Mouse (Mus musculus) liver, postnatal 0 days (tissue): Measurements from ENCODE around the gene Stk11. TPM values are rescaled to one million over a fixed set of nuclear protein-coding genes. Genes with fewer than 3 reads are reported as not detected.
"Not testable (repeated sequence)": the region's sequence is repeated elsewhere in the genome, so short reads cannot be mapped to it uniquely, and the experiment has no call there.

Source experiments
- ATAC-seq: fragments of 200-750 bp; cut with Nextera tagmentation; 2 replicates; pipeline ENCODE4 v1.8.0; 2017; ENCODE audit warnings: mild to moderate bottlenecking, moderate library complexity
- DNase-seq: peaks from one replicate; pipeline ENCODE4 v3.0.0-alpha.2; 2016
- H3K27ac ChIP-seq: fragments of 300-500 bp; sonication (generic); 2 replicates; pipeline ENCODE4 v1.5.1; 2014; ENCODE audit warnings: antibody characterized with exemption, moderate library complexity, mild to moderate bottlenecking, low read depth
- H3K27me3 ChIP-seq: fragments of 300-500 bp; sonication (generic); 2 replicates; pipeline ENCODE4 v1.6.1; 2014; ENCODE audit warnings: low read length, control low read depth, mixed read lengths; ENCODE audit not compliant: insufficient read depth
- H3K36me3 ChIP-seq: fragments of 300-500 bp; sonication (generic); replicated peaks from 2 replicates; pipeline ENCODE4 v1.6.1; 2014; ENCODE audit warnings: mild to moderate bottlenecking, control low read depth, low read length, moderate library complexity, mixed read lengths; ENCODE audit not compliant: insufficient read depth
- H3K4me1 ChIP-seq: fragments of 300-500 bp; sonication (generic); 2 replicates; pipeline ENCODE4 v1.6.1; 2014; ENCODE audit warnings: antibody characterized with exemption, mild to moderate bottlenecking, control low read depth; ENCODE audit not compliant: insufficient read depth
- H3K4me2 ChIP-seq: fragments of 300-500 bp; sonication (generic); 2 replicates; pipeline ENCODE4 v1.6.1; 2014; ENCODE audit warnings: low read depth, mild to moderate bottlenecking, low read length, moderate library complexity, mixed read lengths
- H3K4me3 ChIP-seq: fragments of 300-500 bp; sonication (generic); 2 replicates; pipeline ENCODE4 v1.5.1; 2014; ENCODE audit warnings: low read depth, low read length
- H3K9ac ChIP-seq: fragments of 300-500 bp; sonication (generic); replicated peaks from 2 replicates; pipeline ENCODE4 v1.6.1; 2014; ENCODE audit warnings: mild to moderate bottlenecking, moderate library complexity
- H3K9me3 ChIP-seq: fragments of 300-500 bp; sonication (generic); 2 replicates; pipeline ENCODE4 v1.6.1; 2016; ENCODE audit warnings: mild to moderate bottlenecking, control low read depth, low read length, mixed read lengths
- CTCF ChIP-seq: sonication (generic); IDR thresholded peaks from 2 replicates; pipeline ENCODE4 v1.5.1; 2016; ENCODE audit warnings: antibody characterized with exemption, low read depth
- EP300 ChIP-seq: IDR thresholded peaks from 2 replicates; pipeline ENCODE4 v1.6.1; 2016; ENCODE audit warnings: antibody characterized with exemption, low read depth, mild to moderate bottlenecking
- WGBS: fragments of 180-500 bp; shearing (Covaris S2); extraction: QIAGEN DNeasy Blood & Tissue Kit; methylation state at CpG from one replicate; pipeline ENCODE4 v1.1.7; 2014; ENCODE audit not compliant: insufficient replicate concordance; 5-methylcytosine and 5-hydroxymethylcytosine counted together
- polyA plus RNA-seq: library from polyadenylated mRNA; unstranded; fragments of >200 nt; fragmentation: Nextera tagmentation; extraction: Ambion mirVana; gene quantifications from 2 replicates; pipeline ENCODE4 v1.2.1, GENCODE M21; 2015

Stk11 gene
- polyA plus RNA-seq, 1 experiment from 2014 or later: 11.2 TPM

GRCm38 (mm10) chr10:80163721-80164120, 48.1 kb downstream of the Stk11 start:
- H3K9ac ChIP-seq: no peak overlapping the region; the same call in 1 of the 2 replicates
- no peaks in the 10 kb centered on the region for H3K36me3 ChIP-seq
- H3K27ac ChIP-seq: no peak overlapping the region
- ATAC-seq (no peak), DNase-seq (no peak)
- no peaks in the 10 kb centered on the region for H3K27me3 ChIP-seq
- 69% methylated on average over 8 of the region's 8 CpGs for WGBS
- H3K4me2 ChIP-seq: no peak overlapping the region
- H3K4me3 ChIP-seq: no peak overlapping the region
- TF ChIP-seq CTCF (no peak), EP300 (no peak)
- peaks cover 78% of the 10 kb centered on the region for H3K4me1 ChIP-seq
- H3K9me3 ChIP-seq: no peaks in the 10 kb centered on the region

GRCm38 (mm10) chr10:80164161-80164997, 48.8 kb downstream of the Stk11 start:
- H3K4me2 ChIP-seq: peak overlapping the region; percentile 91
- peak overlapping the region; percentile 44 for H3K4me3 ChIP-seq
- WGBS: 14% methylated on average over 43 of the region's 44 CpGs
- peaks cover 74% of the 10 kb centered on the region for H3K4me1 ChIP-seq
- DNase-seq (no peak), ATAC-seq (no peak)
- no peaks in the 10 kb centered on the region for H3K27me3 ChIP-seq
- H3K36me3 ChIP-seq: no peaks in the 10 kb centered on the region
- H3K9ac ChIP-seq: peak overlapping the region; percentile 52
- H3K9me3 ChIP-seq: no peaks in the 10 kb centered on the region
- H3K27ac ChIP-seq: 0 out of 2 replicates have a peak overlapping the region, but pooled peaks have one; percentile 42
- TF ChIP-seq EP300: no peak

GRCm38 (mm10) chr10:80164998-80165344, 49.4 kb downstream of the Stk11 start:
- Histone ChIP-seq H3K9ac (peak overlapping the region; percentile 52), H3K4me3 (peak overlapping the region; percentile 44), H3K4me2 (peak overlapping the region; percentile 91), H3K4me1 (peaks cover 75% of the 10 kb centered on the region), H3K36me3 (peaks cover 4% of the 10 kb centered on the region), H3K27me3 (no peaks in the 10 kb centered on the region), H3K9me3 (no peaks in the 10 kb centered on the region), H3K27ac (0 out of 2 replicates have a peak overlapping the region, but pooled peaks have one; percentile 42)
- ATAC-seq: peak; percentile 42
- DNase-seq: peak; percentile 97
- TF ChIP-seq CTCF (peak; percentile 100), EP300 (no peak)
- under 1% methylated on average over 17 of the region's 17 CpGs for WGBS

GRCm38 (mm10) chr10:80165392-80166128, 50.0 kb downstream of the Stk11 start, which contains the start of gene Cirbp:
TSS of gene Cirbp (plus strand) at chr10:80165985.
- Histone ChIP-seq H3K4me2 (peak within 1 kb of the TSS; percentile 91), H3K9me3 (no peaks in the 10 kb centered on the region), H3K4me1 (peaks cover 73% of the 10 kb centered on the region), H3K9ac (peak within 1 kb of the TSS; percentile 52), H3K27ac (peak within 1 kb of the TSS; percentile 52; the same call in 1 of the 2 replicates), H3K27me3 (no peaks in the 10 kb centered on the region), H3K36me3 (peaks cover 10% of the 10 kb centered on the region), H3K4me3 (peak within 1 kb of the TSS; percentile 44)
- 25% methylated on average over 20 of the region's 20 CpGs for WGBS
- DNase-seq (peak; percentile 35), ATAC-seq (no peak)
- TF ChIP-seq CTCF: no peak
- TF ChIP-seq EP300: no peak

- H3K9ac ChIP-seq, H3K27me3 ChIP-seq, DNase-seq, ATAC-seq, H3K9me3 ChIP-seq, H3K27ac ChIP-seq, H3K4me2 ChIP-seq, H3K4me3 ChIP-seq: not testable (repeated sequence)
- Histone ChIP-seq H3K36me3 (peaks cover 14% of the 10 kb centered on the region), H3K4me1 (peaks cover 67% of the 10 kb centered on the region)
- 93% methylated on average over 4 of the region's 4 CpGs for WGBS
These were observed 50.5 kb downstream of the Stk11 start for GRCm38 (mm10) chr10:80166136-80166535.

GRCm38 (mm10) chr10:80167460-80168037, 51.9 kb downstream of the Stk11 start:
- WGBS: 2% methylated on average over 49 of the region's 55 CpGs
- peak overlapping the region; percentile 96 for H3K9ac ChIP-seq

More at GRCm38 (mm10) chr10:80167460-80168037, 51.9 kb downstream of the Stk11 start:
- Histone ChIP-seq H3K27ac (peak overlapping the region; percentile 99), H3K4me1 (peaks cover 60% of the 10 kb centered on the region), H3K4me3 (peak overlapping the region; percentile 71), H3K9me3 (no peaks in the 10 kb centered on the region), H3K27me3 (no peaks in the 10 kb centered on the region), H3K4me2 (peak overlapping the region; percentile 81), H3K36me3 (peaks cover 25% of the 10 kb centered on the region)
- ATAC-seq (peak; percentile 87), DNase-seq (peak; percentile 99)
- TF ChIP-seq CTCF (no peak), EP300 (no peak)
